Mouse (Mus musculus) MEL (cell line): Measurements from ENCODE around the gene Actg1.

Source experiments
- CHD1 ChIP-seq: IDR thresholded peaks from 2 replicates; pipeline ENCODE4 v1.6.1; 2012; ENCODE audit warnings: low read depth, mild to moderate bottlenecking, inconsistent platforms, low read length, improper control_type of control experiment
- CHD2 ChIP-seq: IDR thresholded peaks from 2 replicates; pipeline ENCODE4 v1.6.1; 2011; ENCODE audit warnings: low read length, improper control_type of control experiment
- CTCF ChIP-seq, 3 experiments: IDR thresholded peaks in 2 of 3; conservative IDR thresholded peaks in 1 of 3; 2 replicates each; pipeline ENCODE4 v1.5.1; 2011 to 2012; ENCODE audit warnings: low read length in 3 of 3, low read depth in 2 of 3, mild to moderate bottlenecking in 2 of 3, improper control_type of control experiment in 1 of 3, inconsistent platforms in 1 of 3, mixed read lengths in 1 of 3, moderate library complexity in 1 of 3; ENCODE audit not compliant: control insufficient read depth in 1 of 3, insufficient read depth in 1 of 3, poor library complexity in 1 of 3, severe bottlenecking in 1 of 3
- GATA1 ChIP-seq: IDR thresholded peaks from 2 replicates; pipeline ENCODE4 v1.6.1; 2011; ENCODE audit warnings: low read depth, low read length, improper control_type of control experiment
- MAX ChIP-seq: IDR thresholded peaks from 2 replicates; pipeline ENCODE4 v1.6.1; 2011; ENCODE audit warnings: low read length, improper control_type of control experiment
- MAZ ChIP-seq: IDR thresholded peaks from 2 replicates; pipeline ENCODE4 v1.6.1; 2012; ENCODE audit warnings: low read depth, mild to moderate bottlenecking, inconsistent platforms, low read length, improper control_type of control experiment
- MEF2A ChIP-seq: IDR thresholded peaks from 2 replicates; pipeline ENCODE4 v1.6.1; 2014; ENCODE audit warnings: low read depth, mild to moderate bottlenecking, inconsistent platforms, low read length, improper control_type of control experiment; ENCODE audit not compliant: poor library complexity, insufficient replicate concordance, severe bottlenecking; ENCODE audit errors: extremely low read depth
- MXI1 ChIP-seq: IDR thresholded peaks from 2 replicates; pipeline ENCODE4 v1.6.1; 2011; ENCODE audit warnings: mild to moderate bottlenecking, low read depth, low read length, improper control_type of control experiment
- MYC ChIP-seq: IDR thresholded peaks from 2 replicates; pipeline ENCODE4 v1.6.1; 2011; ENCODE audit warnings: low read depth, mild to moderate bottlenecking, low read length, improper control_type of control experiment, moderate library complexity
- NELFE ChIP-seq: IDR thresholded peaks from 2 replicates; pipeline ENCODE4 v1.6.1; 2011; ENCODE audit warnings: low read depth, low read length, improper control_type of control experiment
- POLR2A ChIP-seq, 2 experiments: IDR thresholded peaks; 2 replicates each; pipeline ENCODE4 v1.6.1; 2011 to 2012; ENCODE audit warnings: low read length in 2 of 2, mild to moderate bottlenecking in 2 of 2, control low read depth in 1 of 2, improper control_type of control experiment in 1 of 2, low read depth in 1 of 2, moderate library complexity in 1 of 2; ENCODE audit not compliant: control insufficient read depth in 1 of 2, insufficient read depth in 1 of 2, poor library complexity in 1 of 2
- POLR2AphosphoS2 ChIP-seq: IDR thresholded peaks from 2 replicates; pipeline ENCODE4 v1.6.1; 2011; ENCODE audit warnings: low read length, improper control_type of control experiment
- RCOR1 ChIP-seq: IDR thresholded peaks from 2 replicates; pipeline ENCODE4 v1.6.1; 2012; ENCODE audit warnings: low read depth, mild to moderate bottlenecking, inconsistent platforms, low read length, improper control_type of control experiment
- USF1 ChIP-seq: IDR thresholded peaks from 2 replicates; pipeline ENCODE4 v1.6.1; 2014; ENCODE audit warnings: low read depth, mild to moderate bottlenecking, inconsistent platforms, low read length, improper control_type of control experiment, moderate library complexity

- TF ChIP-seq POLR2A (IDR thresholded peaks at IDR 0.05; ENCODE audit: control insufficient read depth in 1 of 2, insufficient read depth in 1 of 2, low read depth in 1 of 2, low read length in 2 of 2, poor library complexity in 1 of 2) (no peak), POLR2AphosphoS2 (no peak), CTCF (IDR thresholded peaks at IDR 0.05 in 2 of 3, conservative IDR thresholded peaks at IDR 0.05 in 1 of 3; ENCODE audit: control insufficient read depth in 1 of 3, insufficient read depth in 1 of 3, low read depth in 2 of 3, low read length in 3 of 3, poor library complexity in 1 of 3, severe bottlenecking in 1 of 3) (no peak), MEF2A (no peak), MYC (no peak), MXI1 (no peak), GATA1 (no peak), MAZ (no peak), USF1 (no peak), NELFE (no peak), CHD2 (no peak), RCOR1 (no peak), CHD1 (no peak; the same call in 1 of the 2 replicates), MAX (no peak)
Measured at GRCm38 (mm10) chr11:120347301-120347700, 1.0 kb downstream of the Actg1 start.
